Mouse (Mus musculus): ENCODE measurements at regions not wholly inside any gene's neighbourhood (a gene's known extent, or its start where the extent isn't known, plus 50 kb on each side); places are given as distances from the start of the nearest gene placed in this dataset.

DNA sequence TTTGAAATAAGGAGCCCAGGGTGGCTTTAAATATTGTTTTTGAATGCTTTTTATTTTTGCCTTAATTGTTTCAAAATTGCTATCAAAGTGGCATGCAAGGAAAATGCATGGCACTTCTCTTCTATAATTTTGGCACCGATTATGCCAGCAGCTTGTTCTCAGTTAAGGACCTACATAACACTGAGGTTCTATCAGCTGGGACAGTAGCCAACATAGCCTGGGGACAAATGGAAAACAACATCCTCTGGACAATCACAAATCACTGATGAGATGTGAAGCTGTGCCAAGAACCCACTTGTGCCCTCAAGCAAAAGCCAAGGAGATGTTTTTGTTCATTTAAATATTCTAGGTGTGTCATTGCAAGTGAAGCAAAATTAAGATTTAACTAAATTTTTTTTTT lies 364.9 kb downstream of the 4931400O07Rik start:
- DNase-seq (ENCODE audit: low read depth, low spot score) = peak; percentile 96
